Mouse (Mus musculus) spleen, postnatal 4 days (tissue): ENCODE measurements at regions not wholly inside any gene's neighbourhood (a gene's known extent, or its start where the extent isn't known, plus 50 kb on each side); places are given as distances from the start of the nearest gene placed in this dataset.

Experiments
- DNase-seq, 2 experiments: peaks; one replicate each; pipeline ENCODE4 v3.0.0; 2022; ENCODE audit warnings: low spot score in 2 of 2

GRCm38 (mm10) chr5:133113183-133113582 lies 570.0 kb upstream of the Auts2 start:
- DNase-seq, result no peak

DNA sequence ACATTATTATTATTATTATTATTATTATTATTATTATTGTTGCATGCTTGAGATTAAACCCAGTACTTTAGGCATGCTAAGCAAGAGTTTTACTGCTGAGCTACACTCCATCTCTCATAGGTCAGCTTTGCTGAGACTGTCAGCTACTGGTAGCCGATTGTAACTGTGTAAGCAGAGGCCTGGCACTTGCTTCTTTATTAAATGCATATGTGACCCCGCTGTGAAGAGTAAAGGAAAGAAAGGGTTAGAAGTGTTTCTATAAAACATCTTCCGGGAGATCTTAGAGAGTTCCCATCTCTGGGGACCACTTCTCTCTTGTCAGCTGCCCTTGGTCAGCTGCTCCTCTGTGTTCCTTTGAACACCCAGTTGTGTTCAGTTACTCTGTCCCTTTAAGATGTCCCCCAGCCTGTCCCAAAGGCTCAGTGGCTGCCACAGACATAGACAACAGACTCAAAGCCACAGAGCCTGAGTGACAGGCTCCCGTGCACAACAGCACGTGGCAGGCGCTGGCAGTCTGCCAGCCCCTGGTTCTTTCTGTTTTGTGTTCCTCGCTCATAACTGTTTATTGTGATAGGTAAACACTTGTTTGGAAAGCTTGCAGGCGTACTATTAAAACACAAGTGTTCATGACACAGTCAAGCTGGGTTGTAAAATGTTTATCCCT lies 563.7 kb upstream of the Auts2 start:
- DNase-seq, result no peak

- no peak for DNase-seq
Observed at GRCm38 (mm10) chr5:133096340-133096739, 553.2 kb upstream of the Auts2 start.

- DNase-seq, result no peak
Observed at GRCm38 (mm10) chr5:133084859-133085258, 541.7 kb upstream of the Auts2 start.

GRCm38 (mm10) chr5:133080751-133081150 lies 537.6 kb upstream of the Auts2 start:
- DNase-seq, result no peak

DNA sequence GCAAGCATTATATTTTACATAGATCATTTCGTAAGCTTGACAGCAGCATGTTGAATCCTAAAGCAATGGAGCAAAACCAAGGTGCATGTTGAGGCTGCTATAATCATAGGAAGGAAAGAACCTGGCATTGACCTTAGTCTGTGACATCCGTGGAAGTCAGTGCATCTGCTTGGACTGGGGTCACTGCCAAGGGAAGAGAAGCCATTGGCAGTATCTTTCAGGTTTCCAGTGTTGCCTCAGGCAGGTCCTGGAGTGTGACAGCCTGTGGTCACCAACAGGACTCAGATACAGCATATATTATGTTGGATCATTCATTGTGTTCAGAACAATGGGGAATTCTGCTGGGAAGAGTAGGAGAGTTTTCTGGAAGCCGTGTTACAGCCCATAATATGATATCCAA lies 535.8 kb upstream of the Auts2 start:
- DNase-seq, result no peak

GRCm38 (mm10) chr5:133078390-133078789 lies 535.2 kb upstream of the Auts2 start:
- DNase-seq, result no peak

DNA sequence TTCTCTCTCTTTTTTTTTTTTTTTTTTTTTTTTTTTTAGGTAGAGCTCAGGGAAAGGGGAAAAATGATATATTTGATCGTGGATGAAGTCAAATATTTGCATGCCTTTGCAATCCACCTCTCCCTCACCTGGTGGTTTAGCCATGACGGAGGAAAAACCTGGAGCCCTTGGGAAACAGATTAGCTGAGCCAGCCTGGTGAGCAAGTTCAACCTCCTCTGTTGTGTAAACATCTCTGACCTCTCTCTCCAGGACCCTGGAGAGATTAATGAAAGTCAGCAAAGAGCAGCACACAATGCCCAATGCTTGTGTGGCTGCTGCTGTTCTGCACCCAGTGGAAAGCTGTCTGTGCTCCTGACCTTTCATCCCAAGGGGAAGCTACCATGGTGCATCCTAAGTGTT lies 530.2 kb upstream of the Auts2 start:
- DNase-seq, result no peak

DNA sequence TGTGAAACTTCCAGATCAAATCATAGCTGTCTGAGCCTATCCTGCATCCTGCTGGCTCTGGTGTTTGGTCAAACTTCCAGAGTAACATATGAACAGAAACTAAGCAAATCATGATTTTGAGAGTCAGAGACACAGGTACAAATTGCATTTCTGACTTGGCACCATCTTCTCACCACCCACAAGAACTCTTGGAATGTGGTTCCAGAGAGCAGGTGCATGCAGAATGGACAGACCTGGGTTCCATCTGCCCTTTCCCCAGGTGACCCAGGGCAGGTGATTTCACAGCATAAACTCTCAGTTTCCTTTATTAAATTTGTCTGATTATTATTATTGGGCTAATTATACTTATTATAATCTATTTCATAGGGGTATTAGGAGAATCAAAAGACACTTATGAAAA lies 527.0 kb upstream of the Auts2 start:
- no peak for DNase-seq

GRCm38 (mm10) chr5:133062481-133062880 lies 519.3 kb upstream of the Auts2 start:
- no peak for DNase-seq

DNA sequence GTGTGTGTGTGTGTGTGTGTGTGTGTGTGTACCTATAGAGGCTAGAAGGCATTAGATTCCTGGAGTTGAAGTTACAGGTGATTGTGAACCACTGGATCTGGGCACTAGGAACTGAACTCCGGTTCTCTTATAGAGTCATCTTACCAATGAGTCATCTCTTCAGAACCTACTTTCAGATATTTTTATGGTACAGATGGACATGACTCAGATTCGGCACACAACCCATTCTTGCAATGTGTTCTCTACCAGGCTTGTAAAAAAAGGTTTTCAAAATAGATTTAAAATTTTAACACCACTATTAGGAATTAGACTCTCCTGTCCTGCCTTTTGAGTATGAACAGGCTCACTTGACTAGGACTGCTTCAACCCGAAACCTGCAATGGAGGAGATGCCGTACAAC lies 504.3 kb upstream of the Auts2 start:
- no peak for DNase-seq

- no peak for DNase-seq
Observed at GRCm38 (mm10) chr5:133045637-133046036, 502.5 kb upstream of the Auts2 start.

DNA sequence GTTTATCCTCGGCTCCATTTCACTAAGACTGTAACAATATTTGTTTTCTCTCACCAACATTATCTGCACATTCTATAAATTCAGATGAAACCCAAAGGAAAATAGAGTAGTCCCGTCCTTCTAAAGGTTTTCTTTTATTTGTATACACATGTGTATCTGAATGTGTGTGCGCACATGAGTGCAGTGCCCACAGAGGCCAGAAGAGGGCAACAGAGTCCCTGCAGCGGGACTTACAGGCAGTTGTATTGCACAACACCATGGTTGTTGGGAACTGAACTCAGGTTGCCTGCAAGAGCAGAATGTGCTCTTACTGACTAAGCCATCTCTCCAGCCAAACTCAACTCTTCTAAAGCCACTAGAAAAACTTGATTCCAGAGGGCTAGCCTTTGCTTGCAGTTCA lies 484.4 kb upstream of the Auts2 start:
- no peak for DNase-seq

- DNase-seq, result no peak
Observed at GRCm38 (mm10) chr5:133025121-133025520, 482.0 kb upstream of the Auts2 start.

DNA sequence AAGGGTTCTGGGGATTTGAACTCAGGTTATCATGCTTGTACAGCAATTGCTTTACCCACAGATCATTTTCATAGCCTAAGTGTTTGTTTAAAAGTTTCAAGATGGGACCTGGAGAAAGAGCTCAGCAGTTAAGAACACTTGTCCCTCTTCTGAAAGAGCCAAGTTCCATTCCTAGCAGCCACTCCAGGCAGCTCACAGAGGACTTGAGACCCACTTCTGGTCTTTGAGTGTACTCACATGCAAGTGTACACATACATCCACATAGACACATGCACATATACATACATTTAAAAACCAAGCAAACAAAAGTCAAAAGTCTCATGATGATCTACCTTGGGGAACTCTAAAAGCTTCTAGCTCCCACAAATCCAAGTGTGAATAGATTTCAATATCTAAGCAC lies 477.7 kb upstream of the Auts2 start:
- DNase-seq, result no peak

DNA sequence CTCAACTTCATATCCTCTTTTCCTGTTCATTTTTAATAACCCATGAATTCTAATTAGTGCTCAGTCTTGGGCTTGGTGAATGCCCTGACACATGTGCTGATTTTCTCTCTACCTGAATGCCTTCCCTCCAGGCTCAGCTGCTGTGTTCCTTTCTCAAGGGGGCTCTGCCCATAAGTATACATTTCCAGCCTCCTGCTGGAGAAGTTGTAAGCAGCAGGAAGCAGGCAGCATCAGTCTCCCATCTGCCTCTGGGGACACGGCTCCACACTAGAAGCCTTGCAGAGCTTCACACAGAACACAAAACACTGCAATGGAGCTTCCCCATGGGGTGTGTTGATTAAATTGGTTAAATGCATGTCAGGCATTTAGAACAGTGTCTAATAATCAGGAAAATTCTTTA lies 477.0 kb upstream of the Auts2 start:
- no peak for DNase-seq

DNA sequence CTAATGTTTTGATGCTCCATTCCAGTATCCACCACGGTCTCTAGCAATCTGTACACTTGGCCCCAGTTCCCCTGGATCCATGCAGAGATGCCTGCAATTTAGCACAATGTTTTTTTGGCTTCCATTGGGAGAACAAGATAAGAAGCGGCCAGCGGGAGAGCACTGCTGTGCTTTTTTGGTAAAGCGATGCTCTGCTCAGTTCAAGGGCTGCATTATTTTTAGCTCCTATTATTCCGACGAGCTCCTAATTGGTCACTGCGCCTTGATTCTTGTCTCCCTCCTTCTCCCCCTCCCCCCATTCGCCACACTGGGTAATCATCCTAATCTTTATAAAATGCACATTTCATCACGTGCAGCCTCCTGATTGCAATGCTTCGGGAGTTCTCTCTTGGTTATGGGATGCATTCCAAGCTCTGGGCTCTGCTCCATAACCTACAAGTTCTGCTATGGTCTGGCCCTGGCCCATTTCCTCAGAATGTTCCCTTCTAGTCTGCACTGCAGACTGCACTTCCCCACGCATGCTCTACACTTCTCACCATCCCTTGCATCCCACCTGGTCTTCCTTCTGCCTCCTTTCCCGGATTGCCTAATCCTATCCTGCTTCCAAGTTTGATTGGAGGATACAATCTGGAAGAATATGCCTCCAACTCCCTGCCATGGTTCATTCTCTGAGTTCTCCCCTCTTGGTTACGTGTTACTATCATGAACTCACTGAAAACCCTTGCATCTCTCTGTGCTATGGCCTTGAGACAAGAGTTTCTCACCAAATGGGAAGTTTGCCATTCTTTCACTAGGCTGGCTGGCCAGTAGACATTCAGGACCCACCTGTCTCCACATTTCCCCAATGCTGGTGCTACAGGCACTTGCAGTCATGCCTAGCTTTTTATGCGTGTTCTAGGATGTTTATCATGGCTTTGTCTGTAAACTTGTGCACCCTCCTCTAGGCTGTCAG lies 467.8 kb upstream of the Auts2 start:
- no peak for DNase-seq

- DNase-seq, result no peak
Observed at GRCm38 (mm10) chr5:132982866-132983265, 439.7 kb upstream of the Auts2 start.

GRCm38 (mm10) chr5:132979013-132979412 lies 435.9 kb upstream of the Auts2 start:
- no peak for DNase-seq

DNA sequence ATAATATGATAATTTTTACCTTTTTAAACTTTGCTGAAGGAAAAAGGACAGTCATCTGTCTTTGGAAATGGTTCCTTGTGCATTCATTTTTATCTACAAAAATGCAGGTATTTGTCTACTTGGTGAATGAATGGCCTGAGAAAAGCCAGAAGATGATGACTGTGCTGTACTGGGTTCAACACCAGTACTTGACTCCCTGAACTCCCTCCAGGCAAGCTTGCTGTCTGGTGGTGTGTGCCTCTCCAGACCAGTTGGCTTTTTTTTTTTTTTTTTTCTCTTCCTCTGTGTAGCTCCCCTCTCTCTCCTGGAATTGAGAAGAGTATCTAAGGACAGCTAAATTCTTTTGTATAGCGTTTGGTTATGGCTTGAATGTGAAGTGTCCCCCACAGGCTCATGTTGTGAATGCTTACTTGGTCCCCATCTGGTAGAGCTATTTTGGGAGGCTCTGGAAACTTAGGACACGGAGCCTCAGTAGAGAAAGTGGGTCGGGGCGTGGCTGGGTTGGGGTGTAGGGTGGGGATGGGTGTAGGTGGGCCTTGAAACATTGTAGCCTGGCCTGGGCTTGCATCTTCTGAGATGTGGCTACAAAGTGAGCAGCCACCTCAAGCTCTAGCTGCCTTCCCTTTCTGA lies 432.3 kb upstream of the Auts2 start:
- no peak for DNase-seq

DNA sequence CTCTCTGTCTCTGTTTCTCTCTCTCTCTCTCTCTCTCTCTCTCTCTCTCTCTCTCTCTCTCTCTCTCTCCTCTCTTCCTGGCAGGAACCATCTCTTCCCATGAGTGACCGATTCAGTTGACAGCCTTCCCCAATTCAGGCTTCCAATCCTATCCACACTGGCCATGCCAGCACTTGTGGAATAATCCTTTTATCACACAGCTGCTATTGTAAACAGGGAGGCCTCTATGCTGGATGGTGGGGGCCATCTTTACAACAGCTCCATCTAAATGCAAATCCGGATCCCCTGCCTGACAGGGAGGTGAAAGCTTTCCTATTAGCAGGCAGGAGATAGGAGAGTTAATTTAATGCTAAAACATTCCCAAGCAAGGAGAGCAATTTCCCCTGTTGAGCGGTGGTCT lies 431.7 kb upstream of the Auts2 start:
- DNase-seq, result no peak

DNA sequence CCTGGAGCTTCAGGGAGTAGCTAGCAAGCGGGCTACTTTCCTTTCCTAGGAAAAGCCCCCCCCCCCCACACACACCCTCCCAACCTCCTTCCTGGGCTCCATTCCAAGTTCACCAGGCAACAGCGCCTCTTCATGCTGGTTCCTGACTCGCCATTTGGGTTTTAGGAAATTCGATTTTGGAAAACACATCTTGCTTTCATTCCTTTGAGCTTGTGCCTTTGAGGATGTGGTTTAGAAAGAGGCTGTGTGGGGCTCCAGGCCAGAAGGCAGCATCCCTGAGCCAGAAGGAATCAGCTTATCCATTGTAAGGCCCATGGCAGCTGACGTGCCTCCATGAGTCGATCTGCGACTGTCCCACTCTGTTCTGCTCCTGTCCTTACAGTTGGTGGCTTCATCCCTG lies 427.9 kb upstream of the Auts2 start:
- DNase-seq, result no peak

DNA sequence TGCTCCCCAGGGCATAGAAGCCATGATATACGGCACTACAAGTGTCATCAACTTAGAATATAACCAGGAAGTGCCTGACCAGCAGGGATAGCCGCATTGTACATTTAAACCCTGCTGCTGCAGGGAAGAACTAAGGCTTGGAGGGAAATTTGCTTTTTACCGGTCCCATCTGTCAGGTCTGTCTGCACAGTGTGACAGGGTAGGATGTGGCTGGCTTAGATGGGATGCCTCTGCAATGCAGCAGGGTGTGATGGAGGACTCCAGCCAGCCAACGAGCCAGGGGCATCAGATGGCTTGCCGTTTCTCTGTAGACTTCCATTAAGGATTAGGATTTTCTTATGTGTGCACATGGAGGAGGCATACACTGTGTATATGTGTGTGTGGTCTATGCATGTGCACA lies 426.2 kb upstream of the Auts2 start:
- DNase-seq, result no peak
